Mouse (Mus musculus) heart, adult 2 months (tissue): Measurements from ENCODE around the gene Ccdc9b.

Experiments
- CTCF ChIP-seq: fragments of 200-600 bp; IDR thresholded peaks from 2 replicates; pipeline ENCODE4 v1.8.1; 2022; ENCODE audit warnings: antibody characterized with exemption, mild to moderate bottlenecking, moderate library complexity
- EP300 ChIP-seq: fragments of 200-500 bp; IDR thresholded peaks from 2 replicates; pipeline ENCODE4 v1.6.1; 2011; ENCODE audit warnings: low read depth, low read length, control low read depth; ENCODE audit not compliant: insufficient read depth
- POLR2A ChIP-seq: fragments of 200-500 bp; IDR thresholded peaks from 2 replicates; pipeline ENCODE4 v1.6.1; 2011; ENCODE audit warnings: mild to moderate bottlenecking, low read depth, low read length, control low read depth; ENCODE audit not compliant: insufficient read depth

GRCm38 (mm10) chr2:118764094-118764831 is 1.8 kb upstream of the Ccdc9b start:
- TF ChIP-seq POLR2A: no peak
- TF ChIP-seq CTCF: peak; percentile 80
- TF ChIP-seq EP300: no peak
